Mouse (Mus musculus) kidney, adult 8-10 months (tissue): ENCODE measurements around the gene Rp2.

Experiments
- DNase-seq, 2 experiments: peaks; one replicate each; pipeline ENCODE4 v3.0.0; 2022

Rp2 gene

GRCm38 (mm10) chrX:20425839-20426449, 61.7 kb downstream of the Rp2 start:
- peak; percentile 4 to 35 for DNase-seq
